Mouse (Mus musculus) embryonic facial prominence, embryonic 11.5 days (tissue): ENCODE data around the gene Zfp787. TPM values are rescaled to one million over a fixed set of nuclear protein-coding genes. Genes with fewer than 3 reads are reported as not detected.

Experiments used
- ATAC-seq: fragments of 200-750 bp; cut with Nextera tagmentation; replicated peaks from 2 replicates; pipeline ENCODE4 v1.8.0; 2017; ENCODE audit warnings: low read depth; ENCODE audit not compliant: insufficient number of reproducible peaks, low FRiP score, low TSS enrichment
- DNase-seq: peaks from one replicate; pipeline ENCODE4 v3.0.0-alpha.2; 2015; ENCODE audit warnings: low spot score
- H3K27ac ChIP-seq: fragments of 300-500 bp; sonication (generic); replicated peaks from 2 replicates; pipeline ENCODE4 v1.5.1; 2014; ENCODE audit warnings: mild to moderate bottlenecking, low read depth, low read length, control low read depth
- H3K27me3 ChIP-seq: fragments of 300-500 bp; sonication (generic); 2 replicates; pipeline ENCODE4 v1.6.1; 2014; ENCODE audit warnings: mild to moderate bottlenecking, low read length, moderate library complexity, mixed read lengths; ENCODE audit not compliant: control insufficient read depth, insufficient read depth
- H3K36me3 ChIP-seq: fragments of 300-500 bp; sonication (generic); replicated peaks from 2 replicates; pipeline ENCODE4 v1.6.1; 2014; ENCODE audit warnings: low read depth, mild to moderate bottlenecking, low read length, moderate library complexity, mixed read lengths; ENCODE audit not compliant: control insufficient read depth, insufficient read depth
- H3K4me1 ChIP-seq: fragments of 300-500 bp; sonication (generic); 2 replicates; pipeline ENCODE4 v1.6.1; 2014; ENCODE audit warnings: low read length, mixed read lengths; ENCODE audit not compliant: control insufficient read depth, insufficient read depth
- H3K4me2 ChIP-seq: fragments of 300-500 bp; sonication (generic); 2 replicates; pipeline ENCODE4 v1.6.1; 2014; ENCODE audit warnings: low read depth, mild to moderate bottlenecking, control low read depth, low read length, moderate library complexity
- H3K4me3 ChIP-seq: fragments of 300-500 bp; sonication (generic); 2 replicates; pipeline ENCODE4 v1.5.1; 2014; ENCODE audit warnings: low read depth, low read length, control low read depth
- H3K9ac ChIP-seq: fragments of 300-500 bp; sonication (generic); replicated peaks from 2 replicates; pipeline ENCODE4 v1.6.1; 2014; ENCODE audit warnings: mild to moderate bottlenecking, control low read depth, low read length
- H3K9me3 ChIP-seq: fragments of 300-500 bp; sonication (generic); replicated peaks from 2 replicates; pipeline ENCODE4 v1.6.1; 2016; ENCODE audit warnings: mild to moderate bottlenecking, low read length, inconsistent platforms, mixed read lengths; ENCODE audit not compliant: control insufficient read depth
- WGBS: fragments of 180-500 bp; shearing (Covaris S2); extraction: QIAGEN DNeasy Blood & Tissue Kit; methylation state at CpG from one replicate; pipeline ENCODE4 v1.1.7; 2014; 5-methylcytosine and 5-hydroxymethylcytosine counted together
- polyA plus RNA-seq: library from polyadenylated mRNA; unstranded; fragments of >200 nt; fragmentation: Nextera tagmentation; extraction: Ambion mirVana; gene quantifications from 2 replicates; pipeline ENCODE4 v1.2.1, GENCODE M21; 2014

Gene Zfp787
- polyA plus RNA-seq, 1 experiment from 2014 or later = 13.8 TPM

DNA sequence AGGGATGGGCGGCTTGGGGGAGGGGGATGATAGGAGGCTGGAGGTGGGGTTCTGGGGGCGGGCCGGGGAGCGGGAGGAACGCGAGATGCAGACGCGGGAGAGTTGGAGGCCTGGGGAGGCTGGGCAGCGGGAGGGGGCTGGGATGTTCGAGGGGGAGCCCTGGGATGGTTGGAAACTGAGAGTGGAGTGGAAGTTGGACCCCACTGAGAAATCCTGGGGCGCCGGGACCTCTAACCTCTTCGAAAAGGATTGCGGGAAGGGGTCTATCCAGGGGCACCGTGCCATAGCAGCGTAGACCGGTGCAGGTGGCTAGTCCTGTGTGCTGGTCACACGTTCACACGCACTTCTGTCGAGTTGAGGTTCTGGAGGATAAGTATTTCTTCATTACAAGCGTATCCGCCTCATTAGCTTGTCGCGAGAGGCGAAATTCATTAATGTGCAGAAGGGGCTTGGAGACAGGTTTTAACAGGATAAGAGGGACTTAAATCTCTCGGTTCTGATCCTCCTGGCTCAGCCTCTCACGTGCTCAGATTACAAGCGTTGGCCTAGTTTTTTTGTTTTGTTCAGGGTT lies 17.0 kb upstream of the Zfp787 start:
- peak overlapping the region; percentile 77 for H3K9ac ChIP-seq
- no peaks in the 10 kb centered on the region for H3K36me3 ChIP-seq
- no peaks in the 10 kb centered on the region for H3K4me1 ChIP-seq
- peak overlapping the region; percentile 69 for H3K4me2 ChIP-seq
- WGBS = 1% methylated on average over 27 of the region's 28 CpGs
- peak; percentile 45 for ATAC-seq
- DNase-seq = peak; percentile 24
- H3K9me3 ChIP-seq = no peaks in the 10 kb centered on the region
- H3K4me3 ChIP-seq = peak overlapping the region; percentile 66
- no peaks in the 10 kb centered on the region for H3K27me3 ChIP-seq
- no peak overlapping the region for H3K27ac ChIP-seq

- Histone ChIP-seq H3K9ac (peak within 1 kb of the TSS; percentile 77), H3K36me3 (no peaks in the 10 kb centered on the region), H3K4me2 (peak within 1 kb of the TSS; percentile 79), H3K4me1 (no peaks in the 10 kb centered on the region), H3K9me3 (no peaks in the 10 kb centered on the region), H3K4me3 (peak within 1 kb of the TSS; percentile 66), H3K27ac (peak within 1 kb of the TSS; percentile 52), H3K27me3 (no peaks in the 10 kb centered on the region)
- DNase-seq (peak; percentile 98), ATAC-seq (peak; percentile 96)
- WGBS = under 1% methylated on average over 37 of the region's 37 CpGs
Observed at GRCm38 (mm10) chr7:6172006-6172649, 16.3 kb upstream of the Zfp787 start, which contains the start of gene Zfp444. Gene Zfp444 (plus strand): TSS chr7:6172226.

DNA sequence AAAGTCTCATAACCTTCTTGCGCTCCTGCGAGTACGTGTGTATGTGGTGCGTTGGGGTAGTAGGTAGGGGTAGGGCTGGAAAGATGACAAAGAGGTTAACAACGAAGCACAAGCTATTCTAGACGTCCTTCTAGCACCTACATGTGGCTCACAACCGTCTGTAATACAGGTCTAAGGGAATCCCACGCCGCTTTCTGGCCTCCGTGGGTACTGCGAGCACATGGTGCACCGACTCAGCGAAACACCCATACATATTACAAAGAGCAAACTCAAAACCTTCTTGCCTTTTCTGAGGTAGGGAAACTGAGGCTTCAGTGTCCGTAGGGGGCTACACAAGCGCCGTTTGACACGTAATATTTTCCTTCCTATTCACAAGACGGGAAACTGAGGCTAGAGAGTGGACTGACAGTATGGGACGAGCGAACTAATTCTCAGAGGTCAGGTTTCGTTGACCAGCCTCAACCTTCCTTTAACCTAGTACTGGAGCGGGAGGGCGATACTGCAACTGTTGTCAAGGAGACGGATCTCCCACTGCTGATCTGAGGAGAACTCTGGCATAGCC lies 15.7 kb upstream of the Zfp787 start:
- H3K9ac ChIP-seq = peak overlapping the region; percentile 52
- H3K4me3 ChIP-seq = peak overlapping the region; percentile 66
- under 1% methylated on average over 24 of the region's 24 CpGs for WGBS
- peak overlapping the region; percentile 79 for H3K4me2 ChIP-seq
- no peaks in the 10 kb centered on the region for H3K4me1 ChIP-seq
- H3K9me3 ChIP-seq = no peaks in the 10 kb centered on the region
- H3K27me3 ChIP-seq = no peaks in the 10 kb centered on the region
- DNase-seq (peak; percentile 71), ATAC-seq (peak; percentile 7)
- peak overlapping the region; percentile 52 for H3K27ac ChIP-seq
- no peaks in the 10 kb centered on the region for H3K36me3 ChIP-seq

DNA sequence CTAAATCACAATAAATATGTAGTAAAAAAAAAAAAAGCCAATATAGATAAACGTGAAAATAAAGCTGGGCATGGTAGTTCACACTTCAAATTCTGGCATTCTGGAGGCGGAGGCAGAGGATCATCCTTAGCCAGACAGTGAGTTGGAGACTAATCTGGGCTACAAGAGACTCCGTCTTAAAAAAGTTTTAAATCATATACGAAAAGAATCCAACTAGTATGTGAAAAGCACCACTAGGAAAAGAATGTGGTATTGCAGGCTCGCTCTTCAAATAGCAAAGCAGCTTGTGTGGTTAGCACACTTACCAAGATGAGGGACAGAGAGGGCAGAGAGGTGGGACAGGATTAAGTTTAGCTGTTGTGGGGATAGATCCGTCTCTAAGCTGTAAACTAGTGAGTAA lies 15.1 kb upstream of the Zfp787 start:
- no peak overlapping the region for H3K27ac ChIP-seq

GRCm38 (mm10) chr7:6170391-6170790 lies 14.6 kb upstream of the Zfp787 start:
- no peak overlapping the region for H3K4me3 ChIP-seq
- no peaks in the 10 kb centered on the region for H3K4me1 ChIP-seq
- H3K4me2 ChIP-seq = no peak overlapping the region
- no peak overlapping the region for H3K27ac ChIP-seq
- 80% methylated on average over 9 of the region's 9 CpGs for WGBS
- DNase-seq (no peak), ATAC-seq (no peak)
- no peak overlapping the region for H3K9ac ChIP-seq
- H3K27me3 ChIP-seq = no peaks in the 10 kb centered on the region
- H3K9me3 ChIP-seq = no peaks in the 10 kb centered on the region
- no peaks in the 10 kb centered on the region for H3K36me3 ChIP-seq

More for the DNA sequence above, 15.1 kb upstream of the Zfp787 start:
- Histone ChIP-seq H3K4me1 (no peaks in the 10 kb centered on the region), H3K9ac (no peak overlapping the region; the same call in 1 of the 2 replicates), H3K4me2 (peak overlapping the region; percentile 79), H3K9me3 (no peaks in the 10 kb centered on the region), H3K4me3 (no peak overlapping the region), H3K36me3 (no peaks in the 10 kb centered on the region), H3K27me3 (no peaks in the 10 kb centered on the region)
- ATAC-seq (no peak), DNase-seq (no peak)
- 54% methylated on average over 6 of the region's 6 CpGs for WGBS

DNA sequence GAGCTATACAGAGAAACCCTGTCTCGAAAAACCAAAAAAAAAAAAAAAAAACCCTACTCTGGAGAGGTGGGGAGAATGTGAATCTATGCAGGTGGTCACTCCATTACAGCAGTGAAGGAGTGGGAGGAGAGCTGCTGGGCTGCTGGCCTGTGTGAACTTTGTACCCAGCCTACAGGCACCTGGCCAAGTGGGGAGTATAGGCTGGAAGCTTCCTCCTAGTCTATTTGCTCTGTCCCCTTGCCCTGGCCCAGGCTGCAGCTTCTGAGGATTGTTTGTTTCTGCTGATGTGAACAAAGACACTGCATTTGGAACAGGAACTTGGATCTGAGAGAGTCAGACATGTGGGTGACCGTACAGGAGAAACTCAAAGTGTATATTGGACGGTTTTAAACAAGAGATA lies 13.6 kb upstream of the Zfp787 start:
- no peaks in the 10 kb centered on the region for H3K4me1 ChIP-seq

GRCm38 (mm10) chr7:6164671-6165070 lies 8.9 kb upstream of the Zfp787 start:
- Histone ChIP-seq H3K4me2 (no peak overlapping the region), H3K9ac (no peak overlapping the region), H3K27ac (no peak overlapping the region), H3K27me3 (no peaks in the 10 kb centered on the region), H3K4me1 (no peaks in the 10 kb centered on the region), H3K36me3 (no peaks in the 10 kb centered on the region), H3K9me3 (no peaks in the 10 kb centered on the region), H3K4me3 (no peak overlapping the region)
- no peak for DNase-seq
- no peak for ATAC-seq
- WGBS = 69% methylated on average over 5 of the region's 5 CpGs

More for the DNA sequence above, 13.6 kb upstream of the Zfp787 start:
- Histone ChIP-seq H3K4me3 (no peak overlapping the region), H3K27me3 (no peaks in the 10 kb centered on the region), H3K36me3 (no peaks in the 10 kb centered on the region), H3K4me2 (no peak overlapping the region), H3K27ac (no peak overlapping the region), H3K9ac (no peak overlapping the region), H3K9me3 (no peaks in the 10 kb centered on the region)
- WGBS = 90% methylated on average over 3 of the region's 3 CpGs
- no peak for DNase-seq
- ATAC-seq = no peak

DNA sequence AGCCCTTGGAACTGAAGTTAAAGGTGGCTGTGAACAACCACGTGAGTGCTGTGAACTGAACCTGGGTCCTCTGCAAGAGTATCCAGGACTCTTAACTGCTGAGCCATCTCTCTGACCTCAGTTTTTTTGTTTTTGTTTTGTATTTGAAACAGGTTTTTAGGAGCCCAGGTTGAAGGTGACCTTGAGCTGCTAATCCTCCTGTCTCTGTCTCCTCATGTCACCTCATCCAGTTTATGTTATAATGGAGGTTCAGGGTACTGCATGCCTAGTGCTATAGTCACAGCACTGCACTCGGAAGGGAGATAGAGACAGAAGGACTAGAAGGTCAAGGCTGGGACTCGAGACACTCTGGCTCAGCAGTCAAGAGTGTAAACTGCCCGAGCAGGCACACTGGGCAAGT lies 6.4 kb upstream of the Zfp787 start:
- H3K27ac ChIP-seq = no peak overlapping the region
- 78% methylated on average over 4 of the region's 4 CpGs for WGBS
- no peak overlapping the region for H3K4me2 ChIP-seq
- no peak for ATAC-seq
- H3K36me3 ChIP-seq = no peaks in the 10 kb centered on the region
- no peak overlapping the region for H3K9ac ChIP-seq
- no peaks in the 10 kb centered on the region for H3K9me3 ChIP-seq
- no peak for DNase-seq
- H3K4me3 ChIP-seq = no peak overlapping the region
- no peaks in the 10 kb centered on the region for H3K4me1 ChIP-seq
- H3K27me3 ChIP-seq = no peaks in the 10 kb centered on the region
